Comparison of ENCODE assay signal across 12 mouse cellular contexts in the genomic region with DNA sequence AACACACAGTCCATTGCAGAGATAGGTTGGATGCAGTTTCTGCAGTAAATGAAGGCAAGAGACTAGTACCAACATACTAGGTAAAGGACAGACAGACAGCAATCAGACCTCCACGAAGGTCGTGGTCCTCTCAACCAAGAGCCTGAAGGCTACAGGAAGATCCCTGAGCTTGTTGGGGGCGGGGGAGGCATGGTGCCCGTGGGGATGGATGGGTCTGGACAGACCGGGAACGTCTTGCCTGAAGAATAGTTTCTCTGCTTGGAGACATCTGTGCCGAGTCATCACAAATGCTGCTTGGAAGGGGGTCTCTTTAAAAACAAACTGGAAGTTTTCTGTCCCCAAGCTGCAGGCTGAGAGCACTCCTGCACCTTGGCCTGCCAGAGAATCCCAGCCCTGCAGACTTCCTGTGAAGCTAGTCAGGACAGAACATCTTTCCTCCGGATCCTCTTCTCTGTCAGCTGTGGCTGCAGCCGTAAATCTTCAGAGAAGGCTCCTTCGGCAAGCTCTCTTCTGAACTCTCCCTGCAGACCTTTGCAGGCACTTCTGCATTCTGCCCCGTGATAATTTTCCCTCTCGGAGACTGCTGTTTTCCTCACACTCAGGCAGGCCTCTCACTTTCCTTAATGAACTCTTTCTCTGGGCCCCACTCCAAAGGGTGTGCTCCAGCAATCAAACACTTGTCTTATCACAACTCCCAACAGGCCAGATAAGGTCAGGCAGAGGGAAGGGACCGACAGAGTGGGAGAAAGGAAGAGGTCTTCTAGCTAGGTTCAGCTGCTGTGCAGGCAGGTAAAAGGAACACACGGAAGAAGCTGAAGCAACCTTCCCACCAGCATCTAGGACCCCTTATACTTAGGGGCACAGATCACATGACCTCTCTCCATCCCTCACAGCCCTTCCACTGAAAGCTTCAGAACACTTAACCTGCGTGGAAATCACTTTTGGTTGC.
DNase-seq lines count a peak whose midpoint lies in the region; ATAC-seq lines count a peak whose summit lies in the region.
"Had no signal": no experiment of that assay in that cellular context is flagged by ENCODE, and none has a peak within 500 bp of the region (broad histone marks: within the 10 kb centered on the region; RNA-seq: fewer than 3 reads in every experiment).

No protein-coding gene starts in this region.

- no peaks in the 10 kb centered on the region for H3K27me3 ChIP-seq in kidney, embryonic 15.5 days
- no peaks in the 10 kb centered on the region for H3K27me3 ChIP-seq in neural tube, embryonic 15.5 days (replicated peaks)
- H3K27me3 ChIP-seq in limb, embryonic 13.5 days, result no peaks in the 10 kb centered on the region
- no peaks in the 10 kb centered on the region for H3K27me3 ChIP-seq in hindbrain, embryonic 14.5 days (ENCODE audit: control insufficient read depth, insufficient read depth, low read length)
- H3K27me3 ChIP-seq: embryonic facial prominence, embryonic 15.5 days had no signal

- peak overlapping the region; percentile 25; the same call in 1 of the 2 replicates for H3K4me2 ChIP-seq in kidney, embryonic 15.5 days
- H3K4me2 ChIP-seq in neural tube, embryonic 15.5 days, result no peak overlapping the region
- H3K4me2 ChIP-seq in limb, embryonic 13.5 days (replicated peaks), result no peak overlapping the region
- H3K4me2 ChIP-seq in hindbrain, embryonic 14.5 days (replicated peaks), result no peak overlapping the region
- H3K4me2 ChIP-seq: embryonic facial prominence, embryonic 15.5 days had no signal

- ATAC-seq in kidney, embryonic 15.5 days (replicated peaks; ENCODE audit: low FRiP score), result peak; percentile 85
- ATAC-seq in neural tube, embryonic 15.5 days (ENCODE audit: low FRiP score), result no peak
- peak; percentile 38 for ATAC-seq in limb, embryonic 13.5 days (ENCODE audit: low FRiP score, low read depth)
- ATAC-seq in hindbrain, embryonic 14.5 days (ENCODE audit: low FRiP score), result no peak
- ATAC-seq: hindbrain, postnatal 0 days had no signal

- H3K4me3 ChIP-seq in kidney, embryonic 15.5 days (replicated peaks), result no peak overlapping the region
- no peak overlapping the region for H3K4me3 ChIP-seq in neural tube, embryonic 15.5 days (replicated peaks)
- no peak overlapping the region for H3K4me3 ChIP-seq in limb, embryonic 13.5 days
- H3K4me3 ChIP-seq in hindbrain, embryonic 14.5 days (replicated peaks; ENCODE audit: low read length), result no peak overlapping the region
- H3K4me3 ChIP-seq: embryonic facial prominence, embryonic 15.5 days had no signal

- no peaks in the 10 kb centered on the region for H3K9me3 ChIP-seq in kidney, embryonic 15.5 days (replicated peaks)
- H3K9me3 ChIP-seq in neural tube, embryonic 15.5 days (replicated peaks), result no peaks in the 10 kb centered on the region
- no peaks in the 10 kb centered on the region for H3K9me3 ChIP-seq in limb, embryonic 13.5 days
- no peaks in the 10 kb centered on the region for H3K9me3 ChIP-seq in hindbrain, embryonic 14.5 days (ENCODE audit: control insufficient read depth, low read length)
- H3K9me3 ChIP-seq: embryonic facial prominence, embryonic 15.5 days had no signal

- H3K4me1 ChIP-seq in kidney, embryonic 15.5 days, result peaks cover 19% of the 10 kb centered on the region
- no peaks in the 10 kb centered on the region for H3K4me1 ChIP-seq in neural tube, embryonic 15.5 days
- peaks cover 10% of the 10 kb centered on the region; the same call in 1 of the 2 replicates for H3K4me1 ChIP-seq in limb, embryonic 13.5 days
- H3K4me1 ChIP-seq in hindbrain, embryonic 14.5 days (replicated peaks; ENCODE audit: control insufficient read depth, insufficient read depth, low read length), result no peaks in the 10 kb centered on the region
- H3K4me1 ChIP-seq: embryonic facial prominence, embryonic 15.5 days had no signal

- WGBS in kidney, embryonic 15.5 days, result 27% methylated on average over 15 of the region's 15 CpGs
- WGBS in neural tube, embryonic 15.5 days, result 71% methylated on average over 15 of the region's 15 CpGs
- WGBS in limb, embryonic 13.5 days, result 35% methylated on average over 15 of the region's 15 CpGs
- WGBS in hindbrain, embryonic 14.5 days, result 78% methylated on average over 15 of the region's 15 CpGs

- no peak overlapping the region for H3K9ac ChIP-seq in kidney, embryonic 15.5 days
- no peak overlapping the region for H3K9ac ChIP-seq in neural tube, embryonic 15.5 days (replicated peaks)
- no peak overlapping the region for H3K9ac ChIP-seq in limb, embryonic 13.5 days
- no peak overlapping the region for H3K9ac ChIP-seq in hindbrain, embryonic 14.5 days
- H3K9ac ChIP-seq: embryonic facial prominence, embryonic 15.5 days had no signal

- no peaks in the 10 kb centered on the region for H3K36me3 ChIP-seq in kidney, embryonic 15.5 days
- H3K36me3 ChIP-seq in neural tube, embryonic 15.5 days, result no peaks in the 10 kb centered on the region
- no peaks in the 10 kb centered on the region for H3K36me3 ChIP-seq in limb, embryonic 13.5 days
- H3K36me3 ChIP-seq in hindbrain, embryonic 14.5 days (replicated peaks; ENCODE audit: control insufficient read depth, insufficient read depth), result no peaks in the 10 kb centered on the region
- H3K36me3 ChIP-seq: embryonic facial prominence, embryonic 15.5 days had no signal

- H3K27ac ChIP-seq in kidney, embryonic 15.5 days, result peak overlapping the region; percentile 82
- no peak overlapping the region for H3K27ac ChIP-seq in neural tube, embryonic 15.5 days (replicated peaks)
- peak overlapping the region; percentile 69 for H3K27ac ChIP-seq in limb, embryonic 13.5 days
- H3K27ac ChIP-seq in hindbrain, embryonic 14.5 days, result no peak overlapping the region
- H3K27ac ChIP-seq: embryonic facial prominence, embryonic 15.5 days; hindbrain, postnatal 0 days; macrophage had no signal

- DNase-seq in kidney, adult 18-20 months, result no peak
- peak; percentile 13 for DNase-seq in neural tube, embryonic 10.5 days (ENCODE audit: extremely low spot score, low spot score)
- DNase-seq in yolk sac, embryonic 10.5 days (ENCODE audit: low spot score), result peak; percentile 57
- no peak for DNase-seq in spleen, adult 18-20 months
- DNase-seq in hindbrain, embryonic 14.5 days (ENCODE audit: low spot score), result no peak
- DNase-seq: cerebellum, adult 8-10 months had no signal

Comparison
In these comparisons a context has a peak if more than half of its experiments do, and no peak if none do; other contexts are left out.
1. ATAC-seq: peak in kidney, embryonic 15.5 days (single experiment) and limb, embryonic 13.5 days (single experiment); none in neural tube, embryonic 15.5 days (single experiment) and hindbrain, embryonic 14.5 days (single experiment).
2. H3K27ac ChIP-seq: peak in kidney, embryonic 15.5 days (single experiment) and limb, embryonic 13.5 days (single experiment); none in neural tube, embryonic 15.5 days (single experiment) and hindbrain, embryonic 14.5 days (single experiment).
3. DNase-seq: peak in neural tube, embryonic 10.5 days (single experiment) and yolk sac, embryonic 10.5 days (single experiment); none in kidney, adult 18-20 months (single experiment), spleen, adult 18-20 months (0 of 2) and hindbrain, embryonic 14.5 days (single experiment).